Mouse (Mus musculus): Measurements from ENCODE around the gene Ankrd23. TPM values are rescaled to one million over a fixed set of nuclear protein-coding genes. Genes with fewer than 3 reads are reported as not detected.

Gene Ankrd23
- polyA plus RNA-seq, 2 experiments, result 11.6 to 27.4 TPM

GRCm38 (mm10) chr1:36530962-36531361 lies 5.7 kb downstream of the Ankrd23 start:
- Histone ChIP-seq H3K27me3 (ENCODE audit: control insufficient read depth, insufficient read depth, low read length) (no peaks in the 10 kb centered on the region), H3K36me3 (ENCODE audit: control insufficient read depth, insufficient read depth, low read length) (peaks cover 29% of the 10 kb centered on the region), H3K4me3 (replicated peaks; ENCODE audit: low read length) (no peak overlapping the region), H3K4me1 (ENCODE audit: control insufficient read depth, insufficient read depth, low read length) (no peaks in the 10 kb centered on the region), H3K9ac (ENCODE audit: low read depth, low read length, severe bottlenecking) (no peak overlapping the region), H3K27ac (replicated peaks; ENCODE audit: low read depth, low read length) (no peak overlapping the region), H3K4me2 (replicated peaks; ENCODE audit: low read depth, low read length, severe bottlenecking) (no peak overlapping the region), H3K9me3 (ENCODE audit: control insufficient read depth, low read length) (no peaks in the 10 kb centered on the region)
- 91% methylated on average over 7 of the region's 7 CpGs for WGBS
- DNase-seq (ENCODE audit: low spot score) (no peak), ATAC-seq (ENCODE audit: low FRiP score, low read depth) (no peak)
- TF ChIP-seq POLR2A (IDR thresholded peaks at IDR 0.05; ENCODE audit: borderline replicate concordance, extremely low read depth, insufficient read depth, insufficient read length), result no peak

GRCm38 (mm10) chr1:36530485-36530884 lies 6.2 kb downstream of the Ankrd23 start:
- Histone ChIP-seq H3K27me3 (ENCODE audit: control insufficient read depth, insufficient read depth, low read length) (no peaks in the 10 kb centered on the region), H3K27ac (replicated peaks; ENCODE audit: low read depth, low read length) (no peak overlapping the region)
- ATAC-seq (ENCODE audit: low FRiP score, low read depth), result no peak

GRCm38 (mm10) chr1:36529875-36530274 lies 6.8 kb downstream of the Ankrd23 start:
- Histone ChIP-seq H3K4me1 (ENCODE audit: control insufficient read depth, insufficient read depth, low read length) (no peaks in the 10 kb centered on the region), H3K4me3 (replicated peaks; ENCODE audit: low read length) (no peak overlapping the region), H3K36me3 (ENCODE audit: control insufficient read depth, insufficient read depth, low read length) (peaks cover 39% of the 10 kb centered on the region), H3K27ac (replicated peaks; ENCODE audit: low read depth, low read length) (no peak overlapping the region), H3K9me3 (ENCODE audit: control insufficient read depth, low read length) (no peaks in the 10 kb centered on the region), H3K9ac (ENCODE audit: low read depth, low read length, severe bottlenecking) (no peak overlapping the region), H3K27me3 (ENCODE audit: control insufficient read depth, insufficient read depth, low read length) (no peaks in the 10 kb centered on the region), H3K4me2 (replicated peaks; ENCODE audit: low read depth, low read length, severe bottlenecking) (no peak overlapping the region)
- TF ChIP-seq POLR2A (IDR thresholded peaks at IDR 0.05; ENCODE audit: borderline replicate concordance, extremely low read depth, insufficient read depth, insufficient read length), result no peak
- DNase-seq (ENCODE audit: low spot score) (no peak), ATAC-seq (ENCODE audit: low FRiP score, low read depth) (no peak)
- 90% methylated on average over 4 of the region's 4 CpGs for WGBS

More at GRCm38 (mm10) chr1:36530485-36530884, 6.2 kb downstream of the Ankrd23 start:
- Histone ChIP-seq H3K9ac (ENCODE audit: low read depth, low read length, severe bottlenecking) (no peak overlapping the region), H3K4me2 (replicated peaks; ENCODE audit: low read depth, low read length, severe bottlenecking) (no peak overlapping the region), H3K9me3 (ENCODE audit: control insufficient read depth, low read length) (no peaks in the 10 kb centered on the region), H3K4me1 (ENCODE audit: control insufficient read depth, insufficient read depth, low read length) (no peaks in the 10 kb centered on the region), H3K36me3 (ENCODE audit: control insufficient read depth, insufficient read depth, low read length) (peaks cover 33% of the 10 kb centered on the region), H3K4me3 (replicated peaks; ENCODE audit: low read length) (no peak overlapping the region)
- TF ChIP-seq POLR2A (IDR thresholded peaks at IDR 0.05; ENCODE audit: borderline replicate concordance, extremely low read depth, insufficient read depth, insufficient read length), result no peak
- 65% methylated on average over 8 of the region's 8 CpGs for WGBS
- DNase-seq (ENCODE audit: low spot score), result no peak

GRCm38 (mm10) chr1:36529274-36529673 lies 7.4 kb downstream of the Ankrd23 start:
- no peak for TF ChIP-seq POLR2A (IDR thresholded peaks at IDR 0.05; ENCODE audit: borderline replicate concordance, extremely low read depth, insufficient read depth, insufficient read length)
- Histone ChIP-seq H3K4me3 (replicated peaks; ENCODE audit: low read length) (no peak overlapping the region), H3K27ac (replicated peaks; ENCODE audit: low read depth, low read length) (no peak overlapping the region), H3K9me3 (ENCODE audit: control insufficient read depth, low read length) (no peaks in the 10 kb centered on the region), H3K36me3 (ENCODE audit: control insufficient read depth, insufficient read depth, low read length) (peaks cover 45% of the 10 kb centered on the region), H3K9ac (ENCODE audit: low read depth, low read length, severe bottlenecking) (no peak overlapping the region), H3K27me3 (ENCODE audit: control insufficient read depth, insufficient read depth, low read length) (no peaks in the 10 kb centered on the region), H3K4me1 (ENCODE audit: control insufficient read depth, insufficient read depth, low read length) (no peaks in the 10 kb centered on the region), H3K4me2 (replicated peaks; ENCODE audit: low read depth, low read length, severe bottlenecking) (no peak overlapping the region)
- ATAC-seq (ENCODE audit: low FRiP score, low read depth) (no peak), DNase-seq (ENCODE audit: low spot score) (no peak)
- WGBS, result 84% methylated on average over 4 of the region's 4 CpGs

GRCm38 (mm10) chr1:36528351-36528750 lies 8.3 kb downstream of the Ankrd23 start:
- Histone ChIP-seq H3K27ac (replicated peaks; ENCODE audit: low read depth, low read length) (no peak overlapping the region), H3K9me3 (ENCODE audit: control insufficient read depth, low read length) (no peaks in the 10 kb centered on the region), H3K9ac (ENCODE audit: low read depth, low read length, severe bottlenecking) (no peak overlapping the region), H3K27me3 (ENCODE audit: control insufficient read depth, insufficient read depth, low read length) (no peaks in the 10 kb centered on the region), H3K4me1 (ENCODE audit: control insufficient read depth, insufficient read depth, low read length) (peaks cover 7% of the 10 kb centered on the region; the same call in 1 of the 2 replicates), H3K36me3 (ENCODE audit: control insufficient read depth, insufficient read depth, low read length) (peaks cover 52% of the 10 kb centered on the region), H3K4me3 (replicated peaks; ENCODE audit: low read length) (no peak overlapping the region), H3K4me2 (replicated peaks; ENCODE audit: low read depth, low read length, severe bottlenecking) (no peak overlapping the region)
- no peak for TF ChIP-seq POLR2A (IDR thresholded peaks at IDR 0.05; ENCODE audit: borderline replicate concordance, extremely low read depth, insufficient read depth, insufficient read length)
- 6% methylated on average over 1 of the region's 1 CpGs for WGBS
- DNase-seq (ENCODE audit: low spot score) (peak; percentile 50), ATAC-seq (ENCODE audit: low FRiP score, low read depth) (no peak)

GRCm38 (mm10) chr1:36526903-36527302 lies 9.8 kb downstream of the Ankrd23 start:
- no peak for ATAC-seq (ENCODE audit: low FRiP score, low read depth)
- peaks cover 52% of the 10 kb centered on the region for H3K36me3 ChIP-seq (ENCODE audit: control insufficient read depth, insufficient read depth, low read length)

More at GRCm38 (mm10) chr1:36526903-36527302, 9.8 kb downstream of the Ankrd23 start:
- Histone ChIP-seq H3K9me3 (ENCODE audit: control insufficient read depth, low read length) (no peaks in the 10 kb centered on the region), H3K27ac (replicated peaks; ENCODE audit: low read depth, low read length) (no peak overlapping the region), H3K4me1 (ENCODE audit: control insufficient read depth, insufficient read depth, low read length) (peaks cover 12% of the 10 kb centered on the region; the same call in 1 of the 2 replicates), H3K27me3 (ENCODE audit: control insufficient read depth, insufficient read depth, low read length) (no peaks in the 10 kb centered on the region), H3K4me3 (replicated peaks; ENCODE audit: low read length) (no peak overlapping the region), H3K4me2 (replicated peaks; ENCODE audit: low read depth, low read length, severe bottlenecking) (no peak overlapping the region), H3K9ac (ENCODE audit: low read depth, low read length, severe bottlenecking) (no peak overlapping the region)
- 88% methylated on average over 10 of the region's 10 CpGs for WGBS
- DNase-seq (ENCODE audit: low spot score), result no peak
- no peak for TF ChIP-seq POLR2A (IDR thresholded peaks at IDR 0.05; ENCODE audit: borderline replicate concordance, extremely low read depth, insufficient read depth, insufficient read length)

All from limb, embryonic 14.5 days (tissue).